Mouse (Mus musculus): ENCODE data around the gene Ddx39b. TPM values are rescaled to one million over a fixed set of nuclear protein-coding genes. Genes with fewer than 3 reads are reported as not detected.

The Ddx39b gene
- polyA plus RNA-seq, 1 experiment = 284 TPM

- no peak for DNase-seq (ENCODE audit: low read depth in 1 of 2, low spot score in 2 of 2)
- TF ChIP-seq POLR2A (IDR thresholded peaks at IDR 0.05; ENCODE audit: low read depth, low read length) (no peak), CTCF (IDR thresholded peaks at IDR 0.05; ENCODE audit: extremely low read depth, insufficient read depth, insufficient read length, insufficient replicate concordance) (no peak)
- peaks cover 8% of the 10 kb centered on the region; the same call in 1 of the 2 replicates for H3K4me1 ChIP-seq (ENCODE audit: control insufficient read depth, insufficient read depth, insufficient read length)
- peak overlapping the region; percentile 87 for H3K4me3 ChIP-seq (ENCODE audit: extremely low read depth, insufficient read depth, insufficient read length)
- H3K27me3 ChIP-seq (ENCODE audit: control insufficient read depth, insufficient read depth, low read length) = no peaks in the 10 kb centered on the region
- WGBS = 55% methylated on average over 12 of the region's 12 CpGs
- peak overlapping the region; percentile 100; the same call in 1 of the 2 replicates for H3K27ac ChIP-seq (ENCODE audit: insufficient read depth, low read length)
- peaks cover 19% of the 10 kb centered on the region for H3K36me3 ChIP-seq (ENCODE audit: control insufficient read depth, insufficient read depth, low read length)
Observed at GRCm38 (mm10) chr17:35240384-35241304, 902 bp upstream of the Ddx39b start.

GRCm38 (mm10) chr17:35242015-35242941, 732 bp downstream of the Ddx39b start:
- Histone ChIP-seq H3K4me1 (ENCODE audit: control insufficient read depth, insufficient read depth, insufficient read length) (peaks cover 6% of the 10 kb centered on the region; the same call in 1 of the 2 replicates), H3K4me3 (ENCODE audit: extremely low read depth, insufficient read depth, insufficient read length) (peak overlapping the region; percentile 87), H3K36me3 (ENCODE audit: control insufficient read depth, insufficient read depth, low read length) (peaks cover 29% of the 10 kb centered on the region), H3K27me3 (ENCODE audit: control insufficient read depth, insufficient read depth, low read length) (no peaks in the 10 kb centered on the region), H3K27ac (ENCODE audit: insufficient read depth, low read length) (peak overlapping the region; percentile 100)
- TF ChIP-seq POLR2A (IDR thresholded peaks at IDR 0.05; ENCODE audit: low read depth, low read length) (no peak), CTCF (IDR thresholded peaks at IDR 0.05; ENCODE audit: extremely low read depth, insufficient read depth, insufficient read length, insufficient replicate concordance) (no peak)
- under 1% methylated on average over 55 of the region's 55 CpGs for WGBS
- peak in 1 of 2 experiments; percentile 57 for DNase-seq (ENCODE audit: low read depth in 1 of 2, low spot score in 2 of 2)

DNA sequence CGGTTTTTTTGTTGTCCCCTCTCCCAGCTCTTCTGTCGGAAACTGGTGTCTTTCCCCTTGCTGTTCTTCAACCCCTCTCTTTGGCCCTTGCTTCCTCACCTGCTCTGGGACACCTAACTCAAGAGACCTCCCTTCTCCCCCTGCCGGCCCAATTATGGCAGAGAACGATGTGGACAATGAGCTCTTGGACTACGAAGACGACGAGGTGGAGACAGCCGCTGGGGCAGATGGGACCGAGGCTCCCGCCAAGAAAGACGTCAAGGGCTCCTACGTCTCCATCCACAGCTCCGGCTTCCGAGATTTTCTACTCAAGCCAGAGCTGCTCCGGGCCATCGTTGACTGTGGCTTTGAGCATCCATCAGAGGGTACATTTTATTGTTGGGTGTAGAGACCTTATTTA, 1.5 kb downstream of the Ddx39b start:
- DNase-seq (ENCODE audit: low read depth in 1 of 2, low spot score in 2 of 2) = no peak
- Histone ChIP-seq H3K27me3 (ENCODE audit: control insufficient read depth, insufficient read depth, low read length) (no peaks in the 10 kb centered on the region), H3K4me1 (ENCODE audit: control insufficient read depth, insufficient read depth, insufficient read length) (peaks cover 6% of the 10 kb centered on the region; the same call in 1 of the 2 replicates), H3K36me3 (ENCODE audit: control insufficient read depth, insufficient read depth, low read length) (peaks cover 36% of the 10 kb centered on the region), H3K4me3 (ENCODE audit: extremely low read depth, insufficient read depth, insufficient read length) (peak overlapping the region; percentile 87), H3K27ac (ENCODE audit: insufficient read depth, low read length) (peak overlapping the region; percentile 100; the same call in 1 of the 2 replicates)
- TF ChIP-seq POLR2A (IDR thresholded peaks at IDR 0.05; ENCODE audit: low read depth, low read length) (no peak), CTCF (IDR thresholded peaks at IDR 0.05; ENCODE audit: extremely low read depth, insufficient read depth, insufficient read length, insufficient replicate concordance) (peak; percentile 5; the same call in 1 of the 2 replicates)
- WGBS = 5% methylated on average over 16 of the region's 16 CpGs

DNA sequence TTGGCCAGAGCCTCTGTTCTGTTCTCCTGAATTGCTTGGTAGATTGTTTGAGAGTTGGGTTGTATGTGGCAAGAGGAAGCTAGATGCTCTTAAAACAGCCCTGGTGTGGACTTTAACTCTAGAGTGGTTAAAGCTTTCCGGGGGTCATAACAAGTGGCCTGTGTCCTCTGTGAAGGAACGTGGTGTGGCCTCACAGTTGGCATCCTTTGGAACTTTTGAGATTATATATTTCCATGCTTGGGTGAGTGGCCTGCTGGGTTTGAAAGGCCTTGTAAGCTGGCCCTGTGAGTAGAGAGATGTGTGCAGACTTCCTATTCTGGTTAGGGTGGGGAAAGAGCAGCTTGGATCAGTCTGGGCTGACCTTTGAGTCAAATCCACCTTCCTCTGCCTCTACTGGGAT, 3.5 kb downstream of the Ddx39b start:
- Histone ChIP-seq H3K4me3 (ENCODE audit: extremely low read depth, insufficient read depth, insufficient read length) (no peak overlapping the region), H3K4me1 (ENCODE audit: control insufficient read depth, insufficient read depth, insufficient read length) (peaks cover 6% of the 10 kb centered on the region; the same call in 1 of the 2 replicates), H3K27ac (ENCODE audit: insufficient read depth, low read length) (no peak overlapping the region), H3K27me3 (ENCODE audit: control insufficient read depth, insufficient read depth, low read length) (no peaks in the 10 kb centered on the region), H3K36me3 (ENCODE audit: control insufficient read depth, insufficient read depth, low read length) (peaks cover 52% of the 10 kb centered on the region)
- TF ChIP-seq POLR2A (IDR thresholded peaks at IDR 0.05; ENCODE audit: low read depth, low read length) (no peak), CTCF (IDR thresholded peaks at IDR 0.05; ENCODE audit: extremely low read depth, insufficient read depth, insufficient read length, insufficient replicate concordance) (no peak)
- WGBS = 68% methylated on average over 2 of the region's 2 CpGs
- no peak for DNase-seq (ENCODE audit: low read depth in 1 of 2, low spot score in 2 of 2)

DNA sequence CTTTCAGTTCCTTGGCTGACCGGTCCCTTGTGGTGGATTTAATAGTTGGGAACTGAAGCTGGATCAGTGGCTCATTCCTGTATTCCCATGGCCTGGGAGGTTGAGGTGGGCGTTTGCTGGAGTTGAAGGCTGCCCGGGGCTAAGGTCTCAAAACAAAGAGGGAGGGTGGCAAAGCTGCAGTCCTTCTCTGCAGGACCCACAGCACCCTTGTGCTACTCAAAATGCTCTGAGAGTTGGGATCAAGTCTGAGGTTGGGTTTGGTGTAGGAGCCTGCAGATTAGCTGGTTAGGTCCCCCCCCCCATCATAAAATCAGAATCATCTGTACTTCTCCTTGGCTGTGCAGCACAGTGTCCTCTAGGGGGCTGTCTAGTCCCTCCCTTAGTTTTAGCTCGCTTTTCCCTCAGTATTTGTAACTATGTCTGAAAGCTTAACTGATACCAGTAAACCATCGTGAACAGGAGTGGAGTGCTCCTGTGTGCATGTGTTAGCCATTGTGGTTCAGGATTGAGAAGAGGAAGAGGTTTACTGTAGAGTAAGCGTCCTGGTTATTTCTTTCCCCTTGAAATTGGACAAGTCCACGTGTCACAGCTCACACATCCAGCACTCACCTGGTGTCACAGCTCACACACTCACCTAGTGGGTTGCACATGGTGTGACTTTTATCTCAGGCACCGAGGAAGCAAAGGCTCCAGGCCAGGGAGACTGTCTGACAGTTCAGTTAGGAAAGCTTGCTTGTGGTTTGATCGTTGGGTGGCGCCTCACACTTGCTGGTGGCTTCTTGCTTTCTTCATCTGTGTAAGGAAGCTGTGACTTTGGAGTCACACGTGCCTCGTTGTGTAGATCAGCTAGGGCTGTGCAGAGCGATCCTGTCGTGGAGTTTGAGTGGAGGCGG, 4.4 kb downstream of the Ddx39b start:
- no peak overlapping the region for H3K27ac ChIP-seq (ENCODE audit: insufficient read depth, low read length)
- peaks cover 57% of the 10 kb centered on the region for H3K36me3 ChIP-seq (ENCODE audit: control insufficient read depth, insufficient read depth, low read length)
- WGBS = 62% methylated on average over 15 of the region's 15 CpGs

More for the DNA sequence above, 4.4 kb downstream of the Ddx39b start:
- H3K27me3 ChIP-seq (ENCODE audit: control insufficient read depth, insufficient read depth, low read length) = no peaks in the 10 kb centered on the region
- TF ChIP-seq CTCF (IDR thresholded peaks at IDR 0.05; ENCODE audit: extremely low read depth, insufficient read depth, insufficient read length, insufficient replicate concordance) (peak; percentile 3; the same call in 1 of the 2 replicates), POLR2A (IDR thresholded peaks at IDR 0.05; ENCODE audit: low read depth, low read length) (no peak)
- H3K4me3 ChIP-seq (ENCODE audit: extremely low read depth, insufficient read depth, insufficient read length) = no peak overlapping the region
- DNase-seq (ENCODE audit: low read depth in 1 of 2, low spot score in 2 of 2) = peak in 1 of 2 experiments; percentile 20
- peaks cover 4% of the 10 kb centered on the region; the same call in 1 of the 2 replicates for H3K4me1 ChIP-seq (ENCODE audit: control insufficient read depth, insufficient read depth, insufficient read length)

Measured in spleen, adult 2 months (tissue).